Mouse (Mus musculus) heart, postnatal 4 days (tissue): ENCODE data around the gene Slc46a1. TPM values are rescaled to one million over a fixed set of nuclear protein-coding genes. Genes with fewer than 3 reads are reported as not detected.

ENCODE experiments used
- DNase-seq: peaks from one replicate; pipeline ENCODE4 v3.0.0; 2021
- total RNA-seq, 2 experiments: library from RNA; stranded (reverse); gene quantifications; 2 replicates each; pipeline ENCODE4 v1.2.3; 2021

The Slc46a1 gene
- 1 to 10 TPM; 2.3 to 3.5 TPM for total RNA-seq

- peak; percentile 91 for DNase-seq
Measured at GRCm38 (mm10) chr11:78465568-78466180, at the start of gene Slc46a1. Gene Slc46a1, plus strand, starts transcription at chr11:78465697.

GRCm38 (mm10) chr11:78416854-78417253 is 48.6 kb upstream of the Slc46a1 start:
- no peak for DNase-seq

GRCm38 (mm10) chr11:78420263-78420889 is 45.1 kb upstream of the Slc46a1 start:
- no peak for DNase-seq

GRCm38 (mm10) chr11:78421201-78422009 is 44.1 kb upstream of the Slc46a1 start:
- no peak for DNase-seq

- DNase-seq: no peak
Measured at GRCm38 (mm10) chr11:78422055-78422819, 43.3 kb upstream of the Slc46a1 start, which contains the start of gene Slc13a2. Gene Slc13a2, minus strand, starts transcription at chr11:78422217.

GRCm38 (mm10) chr11:78424352-78424751 is 41.1 kb upstream of the Slc46a1 start:
- DNase-seq: no peak

- no peak for DNase-seq
Measured at GRCm38 (mm10) chr11:78425572-78425971, 39.9 kb upstream of the Slc46a1 start.

GRCm38 (mm10) chr11:78427655-78428054 is 37.8 kb upstream of the Slc46a1 start:
- DNase-seq: no peak

GRCm38 (mm10) chr11:78428309-78428708 is 37.2 kb upstream of the Slc46a1 start:
- DNase-seq: no peak

GRCm38 (mm10) chr11:78430195-78430878 is 35.2 kb upstream of the Slc46a1 start:
- DNase-seq: no peak

GRCm38 (mm10) chr11:78431176-78431575 is 34.3 kb upstream of the Slc46a1 start:
- DNase-seq: no peak

GRCm38 (mm10) chr11:78434052-78434451 is 31.4 kb upstream of the Slc46a1 start:
- no peak for DNase-seq

GRCm38 (mm10) chr11:78435776-78436349 is 29.6 kb upstream of the Slc46a1 start:
- DNase-seq: peak; percentile 25

GRCm38 (mm10) chr11:78437182-78437581 is 28.3 kb upstream of the Slc46a1 start:
- DNase-seq: no peak

GRCm38 (mm10) chr11:78438399-78438930 is 27.0 kb upstream of the Slc46a1 start:
- DNase-seq: no peak

- DNase-seq: no peak
Measured at GRCm38 (mm10) chr11:78443115-78443514, 22.4 kb upstream of the Slc46a1 start.

GRCm38 (mm10) chr11:78447168-78447567 is 18.3 kb upstream of the Slc46a1 start:
- no peak for DNase-seq

- DNase-seq: no peak
Measured at GRCm38 (mm10) chr11:78448242-78448641, 17.3 kb upstream of the Slc46a1 start.

- no peak for DNase-seq
Measured at GRCm38 (mm10) chr11:78450337-78450736, 15.2 kb upstream of the Slc46a1 start.

- DNase-seq: peak; percentile 76
Measured at GRCm38 (mm10) chr11:78453675-78454074, 11.8 kb upstream of the Slc46a1 start.

GRCm38 (mm10) chr11:78454276-78454675 is 11.2 kb upstream of the Slc46a1 start:
- DNase-seq: no peak
